Mouse (Mus musculus): ENCODE measurements at regions not wholly inside any gene's neighbourhood (a gene's known extent, or its start where the extent isn't known, plus 50 kb on each side); places are given as distances from the start of the nearest gene placed in this dataset.

DNA sequence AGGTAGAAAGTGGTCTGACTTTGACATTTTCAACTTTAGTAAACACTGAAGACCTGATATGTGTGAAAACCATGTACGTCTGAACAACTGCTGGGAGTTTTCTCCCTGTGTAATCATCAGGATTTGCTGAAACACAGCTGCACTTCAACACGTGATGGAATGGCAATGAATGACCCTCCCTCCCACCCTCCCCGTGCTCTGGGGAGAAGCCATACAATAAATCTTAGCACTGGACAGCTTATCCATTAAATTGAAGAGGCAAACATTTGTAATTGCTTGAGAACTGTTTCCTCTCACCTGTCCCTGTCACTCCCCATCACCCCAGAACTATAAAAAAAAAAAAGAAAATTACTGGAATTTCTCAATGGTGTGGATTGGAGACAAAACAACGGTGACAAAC lies 159.1 kb downstream of the Calcrl start:
- no peak for DNase-seq (ENCODE audit: low spot score)

GRCm38 (mm10) chr2:84266883-84267554 lies 158.2 kb downstream of the Calcrl start:
- DNase-seq (ENCODE audit: low spot score) = no peak

- DNase-seq (ENCODE audit: low spot score) = no peak
Observed at GRCm38 (mm10) chr2:84274038-84274724, 151.0 kb downstream of the Calcrl start.

GRCm38 (mm10) chr2:84277181-84277580 lies 148.0 kb downstream of the Calcrl start:
- no peak for DNase-seq (ENCODE audit: low spot score)

Measured in ovary, postnatal 14 days (tissue).